Mouse (Mus musculus): ENCODE results near the gene Zswim1.
"Not testable (repeated sequence)": the region's sequence is repeated elsewhere in the genome, so short reads cannot be mapped to it uniquely, and the experiment has no call there.

Zswim1 gene

DNA sequence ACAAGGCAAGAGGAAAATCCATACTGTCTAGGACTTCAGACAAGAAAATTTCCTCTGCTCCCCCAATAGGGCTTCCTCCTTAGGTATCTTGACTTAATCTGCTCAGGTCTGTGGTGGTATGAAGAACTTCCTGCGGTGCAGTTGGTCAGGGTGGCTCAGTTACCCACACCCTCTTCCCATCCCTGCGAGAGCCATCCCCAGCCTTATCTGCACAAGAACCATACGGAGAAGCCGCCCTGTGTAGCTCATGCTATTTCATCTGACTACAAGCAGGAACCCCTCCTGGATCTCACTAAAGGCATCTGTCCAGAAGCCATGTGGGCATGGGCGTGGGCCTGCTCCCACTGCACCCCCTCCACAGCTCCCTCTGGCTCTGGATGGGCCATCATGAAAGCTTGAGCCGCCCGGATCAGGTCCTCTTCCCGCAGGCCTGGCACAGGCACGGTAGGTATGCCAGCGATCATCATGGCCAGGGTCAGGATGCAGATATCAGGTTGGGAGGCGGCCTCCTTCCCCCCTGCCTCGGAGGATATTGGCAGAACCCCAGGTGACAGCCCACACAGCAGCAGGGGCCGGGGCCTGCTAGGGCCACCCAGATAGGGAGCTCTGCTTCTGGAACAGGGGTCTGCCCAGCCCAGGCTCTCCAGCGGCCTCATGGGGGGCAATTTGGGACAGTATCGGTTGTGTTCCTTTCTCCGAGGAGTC, 4.8 kb downstream of the Zswim1 start:
- in situ Hi-C loops (cut with MboI, MseI) = no loop called here

GRCm38 (mm10) chr2:164828437-164828836, 6.0 kb downstream of the Zswim1 start, which contains the start of gene Spata25:
TSS of gene Spata25 (minus strand) at chr2:164828537.
- in situ Hi-C loops (cut with MboI, MseI) = no loop called here

- in situ Hi-C loops (cut with MboI, MseI) = no loop called here
Measured at GRCm38 (mm10) chr2:164829090-164829489, 6.6 kb downstream of the Zswim1 start.

DNA sequence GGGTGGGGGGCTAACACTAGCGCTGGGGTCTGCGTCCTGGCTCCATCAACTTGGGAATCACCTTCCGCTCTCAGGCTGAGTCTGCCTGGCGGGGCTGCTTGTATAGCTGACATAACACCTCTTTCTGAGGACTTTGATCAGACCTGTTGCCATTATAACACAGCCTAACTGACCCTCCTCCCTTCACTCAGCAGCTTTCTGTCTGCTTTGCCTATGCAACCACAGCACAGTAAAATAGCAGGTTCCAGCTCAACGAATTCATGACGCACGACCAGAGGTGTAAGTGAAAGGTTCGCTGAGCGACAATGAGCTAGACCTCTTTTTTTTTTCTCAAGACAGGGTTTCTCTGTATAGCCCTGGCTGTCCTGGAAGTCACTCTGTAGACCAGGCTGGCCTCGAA, 8.5 kb downstream of the Zswim1 start:
- in situ Hi-C loops (cut with MboI, MseI) = no loop called here

DNA sequence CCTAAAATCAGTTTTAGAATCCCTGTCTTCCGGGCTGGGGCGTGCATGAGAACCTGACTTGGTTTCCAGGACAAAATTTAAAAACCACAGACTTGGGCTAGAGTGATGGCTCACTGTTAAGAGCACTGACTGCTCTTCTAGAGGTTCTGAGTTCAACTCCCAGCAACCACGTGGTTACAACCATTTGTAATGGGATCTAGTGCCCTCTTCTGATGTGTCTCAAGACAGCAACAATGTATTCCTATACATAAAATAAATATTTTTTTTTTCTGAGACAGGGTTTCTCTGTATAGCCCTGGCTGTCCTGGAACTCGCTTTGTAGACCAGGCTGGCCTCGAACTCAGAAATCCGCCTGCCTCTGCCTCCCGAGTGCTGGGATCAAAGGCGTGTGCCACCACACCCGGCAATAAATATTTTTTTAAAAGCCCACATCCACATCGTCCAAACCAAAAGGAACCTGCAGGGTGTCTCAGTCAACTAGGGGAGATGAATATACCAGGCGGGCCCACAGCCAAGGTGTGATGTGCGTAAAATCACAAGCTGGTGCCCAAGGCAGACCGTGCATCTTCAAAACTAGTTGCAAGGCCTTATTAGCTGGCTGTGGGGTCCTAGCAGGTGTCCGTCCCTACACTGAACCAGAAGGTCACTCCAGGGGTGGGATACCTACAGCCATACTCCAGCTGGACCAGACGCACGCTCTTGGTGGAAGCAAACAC, 9.7 kb downstream of the Zswim1 start:
- in situ Hi-C loops (cut with MboI, MseI) = no loop called here

GRCm38 (mm10) chr2:164832748-164833301, 10.3 kb downstream of the Zswim1 start, which contains the start of gene Ctsa:
TSS of gene Ctsa (plus strand) at chr2:164832873.
- in situ Hi-C loops (cut with MboI, MseI) = no loop called here

DNA sequence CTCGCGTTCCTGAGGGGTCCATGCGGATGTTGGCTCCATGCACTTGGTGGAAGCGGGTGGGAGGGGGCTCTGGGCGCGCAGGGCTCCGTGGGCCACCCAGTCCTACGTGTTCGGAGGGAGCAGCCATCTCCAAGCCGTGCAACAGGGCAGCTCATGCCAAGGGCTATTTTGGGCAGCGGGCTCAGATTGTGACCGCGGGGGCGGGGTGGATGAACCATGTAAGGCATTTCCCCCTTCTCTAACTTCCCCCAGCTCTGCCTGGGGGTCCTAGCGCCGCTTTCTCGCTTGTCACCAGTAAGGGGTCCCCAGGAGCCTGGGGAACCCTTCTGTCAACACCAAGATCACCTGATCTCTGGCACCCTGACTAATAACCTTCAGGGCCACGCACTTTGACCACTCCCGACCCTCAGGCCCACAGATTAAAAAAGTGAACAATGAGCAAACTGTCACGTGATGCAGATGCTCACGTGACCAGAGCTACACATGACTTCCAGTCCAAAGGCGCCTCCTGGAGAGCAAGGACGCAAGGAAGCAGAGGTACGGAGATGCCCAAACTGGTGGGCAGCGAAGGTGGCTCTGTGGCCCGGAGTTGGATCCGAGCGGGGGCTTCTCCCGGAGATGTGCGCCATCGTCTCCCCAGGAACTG, 11.0 kb downstream of the Zswim1 start, which contains the start of gene Neurl2:
Gene Neurl2, minus strand, starts transcription at position 143 of the 646 bp plus-strand sequence.
- in situ Hi-C loops (cut with MboI, MseI) = no loop called here

DNA sequence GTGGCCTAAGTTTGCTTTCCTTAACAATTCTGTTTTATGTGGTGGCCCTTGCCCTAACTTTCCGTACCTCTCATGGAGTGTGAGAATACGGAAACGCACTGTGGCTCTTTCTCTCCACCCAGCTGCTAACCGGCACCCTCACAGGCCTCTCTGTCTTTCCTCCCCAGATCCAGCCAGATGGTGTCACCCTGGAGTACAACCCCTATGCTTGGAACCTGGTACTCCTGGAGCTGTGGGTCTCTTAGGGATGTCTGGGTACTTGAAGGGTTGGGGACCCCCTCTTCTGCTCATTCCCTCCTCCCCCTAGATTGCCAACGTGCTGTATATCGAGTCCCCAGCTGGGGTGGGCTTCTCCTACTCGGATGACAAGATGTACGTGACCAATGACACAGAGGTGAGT, 12.0 kb downstream of the Zswim1 start:
- in situ Hi-C loops (cut with MboI, MseI) = no loop called here

DNA sequence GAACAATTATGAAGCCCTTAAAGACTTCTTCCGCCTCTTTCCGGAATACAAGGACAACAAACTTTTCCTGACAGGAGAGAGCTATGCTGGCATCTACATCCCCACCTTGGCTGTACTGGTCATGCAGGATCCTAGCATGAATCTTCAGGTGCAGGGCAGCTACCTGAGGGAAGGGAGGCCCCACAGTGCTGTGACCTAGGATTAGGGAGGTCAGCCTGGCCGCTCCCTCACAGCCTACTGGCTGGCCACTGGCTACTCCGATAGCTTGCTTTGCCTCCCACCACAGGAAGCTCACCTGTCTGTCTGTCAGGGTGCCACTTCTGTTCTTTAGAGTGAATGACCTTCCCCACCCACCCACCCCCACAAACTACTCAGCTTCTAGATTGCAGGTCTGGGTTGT, 12.7 kb downstream of the Zswim1 start:
- in situ Hi-C loops (cut with MboI, MseI) = loop anchor here in 1 of 2 experiments (5.0 kb wide), 1 partner anchor 37 kb away; no protein-coding TSS in a partner anchor

GRCm38 (mm10) chr2:164845782-164846181, 23.3 kb downstream of the Zswim1 start:
- in situ Hi-C loops (cut with MboI, MseI) = no loop called here

- in situ Hi-C loops (cut with MboI, MseI) = no loop called here
Measured at GRCm38 (mm10) chr2:164850061-164850460, 27.6 kb downstream of the Zswim1 start.

DNA sequence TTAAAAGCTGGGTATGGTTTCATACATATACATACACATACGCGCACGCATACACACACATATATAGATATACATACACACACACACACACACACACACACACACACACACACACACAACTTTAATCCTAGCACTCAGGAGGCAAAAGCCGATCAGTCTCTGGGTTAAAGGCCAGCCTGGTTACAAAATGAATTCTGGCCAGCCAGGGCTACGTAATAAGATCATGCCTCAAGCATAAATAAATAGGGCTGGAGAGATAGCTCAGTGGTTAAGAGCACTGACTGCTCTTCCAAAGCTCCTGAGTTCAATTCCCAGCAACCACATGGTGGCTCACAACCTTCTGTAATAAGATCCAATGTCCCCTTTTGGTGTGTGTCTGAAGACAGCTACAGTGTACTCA, 33.1 kb downstream of the Zswim1 start:
- in situ Hi-C loops (cut with MboI, MseI) = not testable (repeated sequence)

- in situ Hi-C loops (cut with MboI, MseI) = no loop called here
Measured at GRCm38 (mm10) chr2:164856309-164857100, 34.0 kb downstream of the Zswim1 start.

GRCm38 (mm10) chr2:164857101-164857821, 34.8 kb downstream of the Zswim1 start, which contains the start of gene Pltp:
TSS of gene Pltp (minus strand) at chr2:164857711.
- in situ Hi-C loops (cut with MboI, MseI) = no loop called here

GRCm38 (mm10) chr2:164857842-164858553, 35.5 kb downstream of the Zswim1 start:
- in situ Hi-C loops (cut with MboI, MseI) = no loop called here

DNA sequence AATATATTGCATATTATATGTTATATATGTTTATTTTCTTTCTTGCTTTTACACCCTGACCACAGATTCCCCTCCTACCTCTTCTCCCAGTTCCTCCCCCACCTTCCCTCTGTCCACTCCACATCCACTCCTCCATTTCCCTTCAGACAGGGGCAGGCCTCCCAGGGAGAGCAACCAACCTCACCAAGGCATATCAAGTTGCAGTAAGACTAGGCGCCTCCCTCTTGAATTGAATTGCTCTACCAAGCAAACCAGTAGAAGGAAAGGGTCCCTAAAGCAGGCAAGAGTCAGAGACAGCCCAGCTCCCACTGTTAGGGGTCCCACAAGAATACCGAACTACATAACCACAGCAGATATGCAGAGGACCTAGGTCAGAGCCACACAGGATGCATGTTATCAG, 36.7 kb downstream of the Zswim1 start:
- in situ Hi-C loops (cut with MboI, MseI) = no loop called here

- in situ Hi-C loops (cut with MboI, MseI) = no loop called here
Measured at GRCm38 (mm10) chr2:164859640-164860432, 37.4 kb downstream of the Zswim1 start.

DNA sequence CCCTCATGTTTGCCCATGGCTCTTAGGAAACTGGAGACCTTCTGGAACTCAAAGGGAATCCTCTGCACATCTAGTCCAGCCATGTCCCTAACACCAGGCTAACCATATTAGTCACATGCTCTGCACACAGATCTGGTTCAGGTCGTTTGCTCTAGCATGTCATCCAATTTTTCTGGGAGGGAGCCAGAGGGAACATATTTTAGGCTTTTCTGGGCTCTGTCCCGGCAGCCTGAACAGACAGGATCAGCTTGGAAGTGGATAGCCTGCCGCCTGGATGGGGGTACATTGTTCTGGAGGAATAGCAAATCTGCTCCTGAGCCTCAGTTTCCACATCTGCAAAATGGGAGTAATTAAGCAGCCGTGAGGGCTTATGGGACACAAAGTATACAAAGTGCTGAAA, 38.6 kb downstream of the Zswim1 start:
- in situ Hi-C loops (cut with MboI, MseI) = no loop called here

Measured in T-helper 17 cell (primary cell).